Comparison of ENCODE assay signal across 9 mouse cellular contexts in genomic region chr1:189026885-189027284, GRCm38 (mm10). TPM values are rescaled to one million over a fixed set of nuclear protein-coding genes. Genes with fewer than 3 reads are reported as not detected.
DNase-seq lines count a peak whose midpoint lies in the region; ATAC-seq and TF ChIP-seq lines count a peak whose summit lies in the region.
"Had no signal": no experiment of that assay in that cellular context is flagged by ENCODE, and none has a peak within 500 bp of the region (broad histone marks: within the 10 kb centered on the region; RNA-seq: fewer than 3 reads in every experiment).

No protein-coding gene starts in this region.

- in situ Hi-C loops in CH12.LX (cut with MboI; ENCODE audit: low pct_ligation_motif_present, low pct_unique_long_range_greater_than_20kb, low sequenced_read_pairs), result loop anchor here (5.0 kb wide), 1 partner anchor 600 kb away; no protein-coding TSS in a partner anchor

- no peaks in the 10 kb centered on the region for H3K79me2 ChIP-seq in CH12.LX (replicated peaks; ENCODE audit: control insufficient read depth, extremely low read depth, insufficient read depth, poor library complexity, severe bottlenecking)

- DNase-seq in cerebellum, adult 18-20 months, result peak; percentile 39 to 43
- no peak for DNase-seq in cerebellum, adult 9-10 months
- peak; percentile 45 for DNase-seq in layer of hippocampus, adult 11-12 months (ENCODE audit: low spot score)
- DNase-seq in layer of hippocampus, adult 9-10 months (ENCODE audit: low spot score), result no peak
- peak; percentile 17 for DNase-seq in CH12.LX (ENCODE audit: extremely low read depth)
- DNase-seq in right cerebral cortex, postnatal 14 days, result peak; percentile 49
- no peak for DNase-seq in gastrocnemius, postnatal 36 days

- no peaks in the 10 kb centered on the region for H3K9me3 ChIP-seq in CH12.LX (replicated peaks; ENCODE audit: low read length)
- H3K9me3 ChIP-seq in hindbrain, embryonic 16.5 days (ENCODE audit: control insufficient read depth, low read length), result no peaks in the 10 kb centered on the region
- H3K9me3 ChIP-seq: embryonic facial prominence, embryonic 15.5 days had no signal

- no peak overlapping the region for H3K27ac ChIP-seq in CH12.LX (ENCODE audit: insufficient read depth, low read depth)
- H3K27ac ChIP-seq in hindbrain, embryonic 16.5 days (ENCODE audit: low read depth, low read length), result no peak overlapping the region
- H3K27ac ChIP-seq: embryonic facial prominence, embryonic 15.5 days had no signal

- peak; percentile 79 for TF ChIP-seq RAD21 in CH12.LX (IDR thresholded peaks at IDR 0.05; ENCODE audit: low read depth, low read length)

- TF ChIP-seq CTCF in CH12.LX (conservative IDR thresholded peaks at IDR 0.05 in 1 of 2, IDR thresholded peaks at IDR 0.05 in 1 of 2; ENCODE audit: low read depth in 2 of 2, low read length in 2 of 2), result peak in 1 of 2 experiments; percentile 73; a peak in 2 of 4 replicates

- peaks cover 0 to 5% of the 10 kb centered on the region in 2 experiments; a peak in 1 of 4 replicates for H3K4me1 ChIP-seq in CH12.LX (ENCODE audit: control insufficient read depth in 1 of 2, insufficient read depth in 2 of 2)
- H3K4me1 ChIP-seq in hindbrain, embryonic 16.5 days (ENCODE audit: control insufficient read depth, insufficient read depth, low read depth, low read length), result no peaks in the 10 kb centered on the region
- H3K4me1 ChIP-seq: embryonic facial prominence, embryonic 15.5 days had no signal

- WGBS in hindbrain, embryonic 16.5 days, result 60% methylated on average over 8 of the region's 8 CpGs

- no peak overlapping the region for H3K4me2 ChIP-seq in CH12.LX (ENCODE audit: insufficient read depth, low read depth, poor library complexity, severe bottlenecking)
- H3K4me2 ChIP-seq in hindbrain, embryonic 16.5 days (ENCODE audit: low read length), result no peak overlapping the region
- H3K4me2 ChIP-seq: embryonic facial prominence, embryonic 15.5 days had no signal

- no peak overlapping the region for H3K9ac ChIP-seq in CH12.LX (ENCODE audit: insufficient read depth, low read depth)
- no peak overlapping the region for H3K9ac ChIP-seq in hindbrain, embryonic 16.5 days (ENCODE audit: low read depth, low read length)
- H3K9ac ChIP-seq: embryonic facial prominence, embryonic 15.5 days had no signal

- peak; percentile 48; the same call in 1 of the 2 replicates for ATAC-seq in hindbrain, embryonic 16.5 days

- no peak for TF ChIP-seq POLR2A in CH12.LX (IDR thresholded peaks at IDR 0.05; ENCODE audit: low read depth, low read length)

- dilution Hi-C loops in CH12.LX (cut with MboI; ENCODE audit: extremely low pct_ligation_motif_present, extremely low pct_unique_long_range_greater_than_20kb, low sequenced_read_pairs), result no loop called here

- TF ChIP-seq EP300 in CH12.LX (IDR thresholded peaks at IDR 0.05; ENCODE audit: low read length), result no peak

- H3K4me3 ChIP-seq in CH12.LX (replicated peaks in 1 of 3; ENCODE audit: low read depth in 2 of 3, low read length in 2 of 3, poor library complexity in 1 of 3), result no peak overlapping the region
- H3K4me3 ChIP-seq in hindbrain, embryonic 16.5 days (ENCODE audit: low read length), result no peak overlapping the region
- H3K4me3 ChIP-seq: embryonic facial prominence, embryonic 15.5 days had no signal

- H3K36me3 ChIP-seq in CH12.LX (replicated peaks in 1 of 2; ENCODE audit: control insufficient read depth in 1 of 2, insufficient read depth in 1 of 2, low read length in 1 of 2), result no peaks in the 10 kb centered on the region
- no peaks in the 10 kb centered on the region for H3K36me3 ChIP-seq in hindbrain, embryonic 16.5 days (ENCODE audit: control insufficient read depth, insufficient read depth, low read length)
- H3K36me3 ChIP-seq: embryonic facial prominence, embryonic 15.5 days had no signal

- intact Hi-C loops in gastrocnemius, postnatal 36 days (cut with DNase I), result loop anchor here (5.0 to 10.0 kb wide), 2 partner anchors 328 to 555 kb away; no protein-coding TSS in a partner anchor

- H3K27me3 ChIP-seq in CH12.LX (replicated peaks), result no peaks in the 10 kb centered on the region
- no peaks in the 10 kb centered on the region for H3K27me3 ChIP-seq in hindbrain, embryonic 16.5 days (replicated peaks; ENCODE audit: control insufficient read depth, insufficient read depth, low read length)
- H3K27me3 ChIP-seq: embryonic facial prominence, embryonic 15.5 days had no signal

TF ChIP-seq in CH12.LX, 34 proteins besides CTCF, POLR2A, EP300 and RAD21:
- TF ChIP-seq SIN3A (IDR thresholded peaks at IDR 0.05; ENCODE audit: low read length), result no peak
- TF ChIP-seq MXI1 (IDR thresholded peaks at IDR 0.05; ENCODE audit: low read depth, low read length), result no peak
- TF ChIP-seq BHLHE40 (IDR thresholded peaks at IDR 0.05; ENCODE audit: low read depth, low read length), result no peak
- TF ChIP-seq TCF12 (IDR thresholded peaks at IDR 0.05; ENCODE audit: low read depth, low read length), result no peak
- TF ChIP-seq IRF4 (IDR thresholded peaks at IDR 0.05; ENCODE audit: low read depth, low read length), result no peak
- TF ChIP-seq NELFE (IDR thresholded peaks at IDR 0.05; ENCODE audit: low read depth, low read length), result no peak
- no peak for TF ChIP-seq NRF1 (IDR thresholded peaks at IDR 0.05; ENCODE audit: low read depth, low read length)
- TF ChIP-seq ZKSCAN1 (IDR thresholded peaks at IDR 0.05; ENCODE audit: borderline replicate concordance, low read depth, low read length), result no peak
- no peak for TF ChIP-seq ETS1 (conservative IDR thresholded peaks at IDR 0.05; ENCODE audit: low read depth, low read length)
- no peak for TF ChIP-seq MAX (IDR thresholded peaks at IDR 0.05; ENCODE audit: low read length)
- TF ChIP-seq E2F4 (IDR thresholded peaks at IDR 0.05; ENCODE audit: insufficient replicate concordance, low read depth, low read length), result no peak
- TF ChIP-seq CHD1 (IDR thresholded peaks at IDR 0.05; ENCODE audit: low read depth, low read length), result no peak
- peak; percentile 64 for TF ChIP-seq SMC3 (IDR thresholded peaks at IDR 0.05; ENCODE audit: low read depth, low read length)
- TF ChIP-seq ZMIZ1 (IDR thresholded peaks at IDR 0.05; ENCODE audit: low read depth, low read length), result no peak
- 0 out of 2 replicates have a peak, but pooled peaks have one; percentile 6 for TF ChIP-seq ZC3H11A (IDR thresholded peaks at IDR 0.05; ENCODE audit: low read depth, low read length)
- TF ChIP-seq JUN (IDR thresholded peaks at IDR 0.05; ENCODE audit: insufficient read depth, low read depth, low read length), result no peak

RNA-seq across cellular contexts. Expression of gene Kctd3, which starts 19.2 kb away (rescaled TPM):
- 16.5 and 18.0 TPM in 2 replicates for total RNA-seq in CH12.LX (2012; rRNA removed)
- 8.4 and 8.9 TPM in 2 replicates for total RNA-seq in CH12.LX (2014; rRNA removed)
- 15.4 and 20.5 TPM in 2 replicates for polyA plus RNA-seq in CH12.LX (2012; ENCODE audit: insufficient read length, low read depth)
- polyA plus RNA-seq in hindbrain, embryonic 16.5 days (2015; fragmentation: Nextera tagmentation; extraction: Ambion mirVana), result 45.8 and 50.5 TPM in 2 replicates
- total RNA-seq in gastrocnemius, postnatal 36 days (2021), result 10 to 100 TPM; 21.4 to 23.3 TPM

Comparison
In these comparisons a context has a peak if more than half of its experiments do, and no peak if none do; other contexts are left out.
1. DNase-seq: peak in cerebellum, adult 18-20 months (2 of 2), layer of hippocampus, adult 11-12 months (single experiment), CH12.LX (single experiment) and right cerebral cortex, postnatal 14 days (single experiment); none in cerebellum, adult 9-10 months (single experiment), layer of hippocampus, adult 9-10 months (single experiment) and gastrocnemius, postnatal 36 days (0 of 2).